Mouse (Mus musculus): Measurements from ENCODE around the gene Odf2.

Gene Odf2

GRCm38 (mm10) chr2:29889066-29889944 is at the start of gene Odf2:
TSS of gene Odf2 (plus strand) at chr2:29889221.
- peak; percentile 99 for DNase-seq

DNA sequence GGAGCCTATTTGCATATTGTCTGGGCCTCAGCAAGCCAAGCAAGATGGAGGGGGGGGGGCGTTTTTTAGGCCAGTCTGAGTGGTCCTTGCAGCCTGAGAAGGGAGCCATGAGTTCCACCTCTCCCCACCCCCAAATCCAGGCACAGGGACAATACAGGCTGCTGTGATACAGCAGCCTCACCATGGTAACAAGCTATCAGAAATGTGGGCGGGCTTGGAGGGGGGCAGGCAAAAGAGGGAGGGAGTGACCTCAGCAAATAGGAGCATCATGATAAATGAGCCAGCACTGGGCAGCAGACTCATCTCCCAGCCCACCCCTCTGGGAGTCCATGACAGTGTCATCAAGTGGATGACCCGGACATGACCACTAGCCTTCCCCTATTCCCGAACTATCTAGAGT is 49.6 kb upstream of the Odf2 start:
- peak; percentile 83 for DNase-seq

- peak; percentile 74 for DNase-seq
Observed at GRCm38 (mm10) chr2:29843231-29844105, 45.6 kb upstream of the Odf2 start.

GRCm38 (mm10) chr2:29844115-29844514 is 44.9 kb upstream of the Odf2 start:
- no peak for DNase-seq

DNA sequence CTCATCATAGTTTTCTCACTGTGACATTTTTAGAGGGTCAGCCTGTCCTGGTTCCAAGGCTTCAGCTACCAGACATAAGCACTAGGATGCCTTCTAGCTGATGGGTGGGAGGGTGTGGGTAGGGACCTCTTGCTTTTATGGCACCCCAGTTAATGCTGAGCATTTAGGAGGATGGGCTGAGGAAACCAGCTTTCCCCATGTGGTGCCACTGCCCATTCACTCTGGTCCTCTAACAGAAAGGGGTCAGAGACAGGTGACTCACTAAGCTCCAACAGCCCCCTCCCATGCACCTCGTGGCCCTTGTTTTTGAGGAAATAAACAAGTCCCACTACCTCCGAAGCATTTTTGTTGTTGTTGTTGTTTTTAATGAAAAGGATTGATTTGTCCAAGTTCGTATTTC is 44.4 kb upstream of the Odf2 start:
- DNase-seq = no peak

DNA sequence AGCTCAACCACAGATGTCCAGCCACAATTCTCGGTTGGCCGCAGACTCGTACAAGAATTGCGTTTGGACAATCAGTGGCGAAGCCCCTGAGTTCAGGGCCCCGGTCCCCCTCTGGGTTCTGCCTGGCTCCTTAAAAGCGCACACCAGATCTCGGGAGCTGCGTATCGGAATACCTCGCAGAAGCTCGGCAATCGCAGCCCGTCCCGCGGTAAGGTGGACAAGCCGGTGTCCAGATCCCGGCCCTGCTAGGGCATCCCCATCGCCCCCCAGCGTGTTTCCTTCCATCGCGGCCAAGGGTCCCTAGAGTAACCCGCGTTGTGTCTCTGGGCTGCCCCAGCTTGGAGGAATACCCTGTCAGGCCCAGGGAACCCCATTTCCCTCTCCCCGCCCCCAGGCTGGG is 43.4 kb upstream of the Odf2 start:
- DNase-seq = no peak

GRCm38 (mm10) chr2:29846061-29846853 is 42.8 kb upstream of the Odf2 start:
- peak; percentile 87 for DNase-seq

- peak; percentile 38 for DNase-seq
Observed at GRCm38 (mm10) chr2:29846911-29847310, 42.1 kb upstream of the Odf2 start.

- DNase-seq = no peak
Observed at GRCm38 (mm10) chr2:29849041-29849440, 40.0 kb upstream of the Odf2 start.

GRCm38 (mm10) chr2:29849841-29850480 is 39.1 kb upstream of the Odf2 start:
- DNase-seq = peak; percentile 56

- DNase-seq = peak; percentile 57
Observed at GRCm38 (mm10) chr2:29852957-29853485, 36.0 kb upstream of the Odf2 start.

DNA sequence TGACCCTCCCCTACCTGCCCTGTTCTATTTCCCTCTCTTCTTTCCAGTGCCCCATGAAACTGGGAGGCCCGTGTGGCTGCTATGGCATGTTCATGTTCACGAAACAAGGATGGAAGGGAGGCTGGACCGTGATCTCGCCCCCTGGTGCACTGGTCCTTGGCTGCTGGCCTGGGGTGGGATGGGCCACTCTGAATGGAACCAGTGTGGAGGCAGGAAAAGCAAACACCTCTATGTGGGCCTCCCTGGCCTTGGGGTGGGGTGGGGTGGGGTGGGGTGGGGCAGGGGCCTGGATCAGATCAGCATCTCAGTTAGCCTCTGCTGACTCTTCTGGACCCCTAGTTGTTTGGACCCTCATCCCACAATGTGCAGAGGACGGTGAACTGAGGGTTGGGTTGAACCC is 35.3 kb upstream of the Odf2 start:
- DNase-seq = no peak

- DNase-seq = no peak
Observed at GRCm38 (mm10) chr2:29855585-29856210, 33.3 kb upstream of the Odf2 start.

GRCm38 (mm10) chr2:29856451-29857260 is 32.4 kb upstream of the Odf2 start:
- DNase-seq = peak; percentile 82

DNA sequence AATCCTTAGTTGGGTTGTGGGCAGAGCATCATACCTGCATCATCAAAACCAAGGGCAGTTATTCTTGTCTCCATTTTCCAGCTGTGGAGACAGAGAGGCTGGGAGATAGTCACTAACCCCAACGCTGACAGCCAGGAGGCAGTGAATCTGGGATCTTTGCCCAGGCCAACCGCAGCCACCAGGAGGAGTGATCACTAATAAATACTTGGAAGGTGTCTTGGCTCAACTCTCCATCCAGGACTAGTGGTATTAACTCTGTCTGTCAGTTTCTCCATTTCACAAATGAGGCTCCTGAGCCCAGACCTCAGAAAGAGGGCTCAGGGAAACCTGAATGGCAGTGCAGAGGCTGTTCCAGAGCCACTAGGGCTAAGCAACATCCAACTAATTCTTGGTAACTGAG is 31.7 kb upstream of the Odf2 start:
- no peak for DNase-seq

DNA sequence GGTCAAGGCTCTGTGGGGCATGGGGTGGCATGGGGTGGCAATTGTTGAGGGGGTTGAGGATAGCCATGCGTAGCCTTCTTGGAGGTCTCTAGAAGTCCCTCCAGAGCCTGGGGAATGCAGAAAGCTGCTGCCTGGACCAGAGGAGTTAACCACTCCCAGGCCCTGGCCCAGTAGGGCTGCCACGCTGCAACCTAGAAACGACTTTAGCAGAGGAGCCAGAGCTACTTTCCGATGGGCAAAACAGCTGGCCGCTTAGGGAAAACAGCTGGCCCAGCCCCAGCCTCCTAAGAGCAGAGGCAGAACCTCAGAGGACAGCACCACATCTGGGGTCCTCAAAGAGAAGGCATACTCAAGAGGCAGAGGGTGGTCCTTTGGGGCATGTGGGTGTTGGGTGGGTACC is 31.1 kb upstream of the Odf2 start:
- no peak for DNase-seq

DNA sequence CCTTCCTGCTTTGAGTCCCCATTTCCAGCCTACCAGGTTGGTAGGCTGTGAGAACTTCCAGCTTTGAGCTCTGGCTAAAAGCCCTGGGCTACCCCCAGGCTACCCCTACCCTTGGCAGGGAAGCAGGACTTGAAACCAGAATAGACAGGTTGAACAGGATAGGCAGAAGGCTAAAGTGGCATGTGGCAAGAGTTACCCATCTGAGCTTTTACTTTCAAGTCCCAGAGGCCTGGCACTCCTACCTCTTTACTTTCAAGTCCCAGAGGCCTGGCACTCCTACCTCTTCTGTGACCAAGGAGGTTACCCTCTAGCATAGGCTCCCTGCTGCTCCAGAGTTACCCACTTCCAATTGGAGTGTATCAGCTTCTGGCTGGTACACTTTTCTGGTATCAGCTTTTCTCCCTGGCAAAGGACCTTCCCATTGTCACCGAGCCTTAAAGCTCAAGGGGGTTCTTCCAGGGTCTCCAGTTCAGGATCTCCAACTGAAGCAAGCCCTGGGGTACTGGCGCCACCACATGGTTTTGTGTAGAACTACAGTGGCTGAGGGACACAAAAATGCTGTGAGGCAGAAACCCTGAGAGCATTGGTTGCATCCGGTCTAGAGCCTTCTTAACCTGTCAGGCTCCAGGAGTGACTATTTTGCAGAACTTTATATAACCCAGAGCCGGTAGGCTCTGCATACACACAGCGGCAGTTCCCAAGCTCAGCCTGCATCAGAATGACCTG is 30.1 kb upstream of the Odf2 start:
- peak; percentile 76 for DNase-seq

DNA sequence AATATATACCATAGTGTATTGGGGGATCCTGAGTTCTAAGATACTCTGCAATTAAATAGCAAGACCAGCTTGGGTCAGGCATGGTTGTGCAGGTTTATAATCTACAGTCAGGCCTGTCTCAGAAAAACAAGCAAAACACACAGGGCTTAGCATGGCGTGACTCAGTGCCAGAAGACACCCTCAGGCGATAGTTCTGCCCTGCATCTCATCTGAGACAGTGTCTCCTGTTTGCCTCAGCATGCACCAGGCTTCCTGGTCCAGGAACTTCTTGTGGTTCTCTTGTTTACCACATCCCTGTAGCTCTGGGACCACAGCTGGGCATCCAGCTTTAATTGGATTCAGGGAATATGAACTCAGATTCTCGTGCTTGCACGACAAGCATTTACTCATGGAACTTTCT is 23.9 kb upstream of the Odf2 start:
- no peak for DNase-seq

DNA sequence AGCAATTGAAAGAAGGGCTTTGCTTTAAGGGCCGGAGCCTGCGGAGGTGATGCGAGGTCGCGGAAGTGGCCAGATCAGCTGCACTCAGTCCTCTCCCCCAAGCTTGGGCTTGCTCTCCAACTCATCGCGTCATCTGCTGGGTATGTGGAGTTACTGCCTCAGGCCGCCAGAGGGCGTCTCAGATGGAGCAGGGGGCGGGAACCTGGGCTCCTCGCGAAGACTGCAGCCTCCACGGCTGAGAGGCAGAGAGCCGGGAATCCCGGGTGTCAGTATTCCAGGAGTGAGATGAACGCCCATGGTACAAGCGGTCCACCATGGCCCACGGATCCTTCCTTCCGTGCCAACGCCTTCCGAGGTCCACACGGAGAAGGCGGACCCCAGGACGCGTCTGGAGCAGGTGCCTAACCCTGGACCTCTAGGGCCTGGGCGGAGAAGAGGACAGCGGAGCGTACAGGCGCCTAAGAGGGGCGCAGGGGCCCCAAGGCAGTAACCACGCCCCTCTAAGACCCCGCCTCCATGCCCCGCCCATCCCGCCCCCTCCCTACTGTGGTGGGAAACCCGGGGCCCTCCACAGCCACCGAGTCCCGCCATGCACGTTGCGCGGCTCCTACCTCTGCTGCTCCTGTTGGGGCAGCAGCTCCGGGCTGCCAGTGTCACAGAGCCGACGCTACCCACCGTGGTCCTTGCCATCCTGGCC is 19.9 kb upstream of the Odf2 start, which contains the start of gene Cercam:
Cercam (plus strand) TSS at position 216 of the 697 bp plus-strand sequence.
- DNase-seq = peak; percentile 93

Measured in embryo, embryonic 11 days (tissue).